Mouse (Mus musculus): ENCODE results near the gene Olfr462. TPM values are rescaled to one million over a fixed set of nuclear protein-coding genes. Genes with fewer than 3 reads are reported as not detected.

Olfr462 gene
- total RNA-seq, 4 experiments from 2014 or later = not detected

GRCm38 (mm10) chr11:87846968-87847600 lies 45.0 kb downstream of the Olfr462 start:
- no peak for DNase-seq

- DNase-seq = no peak
These were observed 50.6 kb downstream of the Olfr462 start for GRCm38 (mm10) chr11:87841436-87841835.

GRCm38 (mm10) chr11:87840676-87841075 lies 51.4 kb downstream of the Olfr462 start:
- no peak for DNase-seq

Other genes starting within 250 kb of the Olfr462 start
- 10 to 100 TPM in 2 of 4 experiments, 1 to 10 TPM in 2; 4.8 to 17.8 (median 10.7) TPM for gene Rnf43, start 229.5 kb downstream of the Olfr462 start, total RNA-seq (2022)
- 10 to 100 TPM; 73.7 to 85.1 (median 84.2) TPM for gene Supt4a, start 154.7 kb downstream of the Olfr462 start, total RNA-seq (2022)
- gene Tspoap1, start 131.7 kb downstream of the Olfr462 start, total RNA-seq (2022) = 10 to 100 TPM in 2 of 4 experiments, 1 to 10 TPM in 2; 5.9 to 32.3 (median 18.0) TPM
- not detected for gene Mpo, start 98.7 kb downstream of the Olfr462 start, total RNA-seq (2022)
- gene Lpo, start 64.0 kb downstream of the Olfr462 start, total RNA-seq (2022) = not detected
- gene Mks1, start 39.1 kb downstream of the Olfr462 start, total RNA-seq (2022) = 10 to 100 TPM; 11.0 to 23.7 (median 15.9) TPM
- gene Epx, start 16.7 kb downstream of the Olfr462 start, total RNA-seq (2022) = not detected
- not detected for gene Olfr463, start 5.1 kb upstream of the Olfr462 start, total RNA-seq (2022)
- gene Olfr464, start 28.7 kb upstream of the Olfr462 start, total RNA-seq (2022) = not detected
- 100 to 1,000 TPM; 271 to 301 (median 294) TPM for gene Dynll2, start 95.3 kb upstream of the Olfr462 start, total RNA-seq (2022)
- gene Srsf1, start 155.1 kb upstream of the Olfr462 start, total RNA-seq (2022) = 100 to 1,000 TPM; 230 to 311 (median 252) TPM
- gene Vezf1, start 176.0 kb upstream of the Olfr462 start, total RNA-seq (2022) = 10 to 100 TPM; 42.1 to 71.0 (median 59.4) TPM
- 100 to 1,000 TPM in 2 of 4 experiments, 10 to 100 TPM in 2; 46.1 to 114 (median 84.3) TPM for gene Cuedc1, start 205.8 kb upstream of the Olfr462 start, total RNA-seq (2022)

Measured in adrenal gland, adult 8-10 months (tissue).